Mouse (Mus musculus) kidney, adult 2 months (tissue): ENCODE results near the gene Gnb1l. TPM values are rescaled to one million over a fixed set of nuclear protein-coding genes. Genes with fewer than 3 reads are reported as not detected.
"Not testable (repeated sequence)": the region's sequence is repeated elsewhere in the genome, so short reads cannot be mapped to it uniquely, and the experiment has no call there.

Experiments used
- DNase-seq: peaks from one replicate; pipeline ENCODE4 v3.0.0; 2021
- H3K27ac ChIP-seq: fragments of 200-500 bp; 2 replicates; pipeline ENCODE4 v1.5.1; 2012; ENCODE audit warnings: low read depth, low read length, control low read depth, inconsistent platforms; ENCODE audit not compliant: insufficient read depth
- H3K27me3 ChIP-seq: fragments of 200-500 bp; replicated peaks from 2 replicates; pipeline ENCODE4 v1.6.1; 2012; ENCODE audit warnings: mild to moderate bottlenecking, moderate library complexity, low read length, inconsistent platforms; ENCODE audit not compliant: control insufficient read depth, insufficient read depth
- H3K36me3 ChIP-seq: fragments of 200-500 bp; 2 replicates; pipeline ENCODE4 v1.6.1; 2012; ENCODE audit warnings: mild to moderate bottlenecking, moderate library complexity, low read length, inconsistent platforms; ENCODE audit not compliant: control insufficient read depth, insufficient read depth
- H3K4me1 ChIP-seq: fragments of 200-500 bp; 2 replicates; pipeline ENCODE4 v1.6.1; 2011; ENCODE audit warnings: low read length; ENCODE audit not compliant: control insufficient read depth, insufficient read depth
- H3K4me3 ChIP-seq: fragments of 200-500 bp; 2 replicates; pipeline ENCODE4 v1.5.1; 2011; ENCODE audit warnings: mild to moderate bottlenecking, low read depth, low read length, control low read depth; ENCODE audit not compliant: insufficient read depth
- CTCF ChIP-seq: fragments of 200-500 bp; conservative IDR thresholded peaks from 2 replicates; pipeline ENCODE4 v1.5.1; 2011; ENCODE audit warnings: low read depth, mild to moderate bottlenecking, control low read depth, low read length, moderate library complexity, mixed read lengths; ENCODE audit not compliant: insufficient read depth, insufficient read length
- POLR2A ChIP-seq: fragments of 200-500 bp; IDR thresholded peaks from one replicate; pipeline ENCODE4 v1.6.1; 2011; ENCODE audit warnings: low read depth, low read length, control low read depth
- WGBS: fragments of 180-500 bp; shearing (Covaris S2); methylation state at CpG from one replicate; pipeline ENCODE4 v1.1.7; 2018; 5-methylcytosine and 5-hydroxymethylcytosine counted together
- polyA plus RNA-seq: library from polyadenylated mRNA; depleted of rRNA; stranded (reverse); fragments of >200 nt; gene quantifications from 2 replicates; pipeline ENCODE4 v1.2.3, GENCODE M21; 2012

Gene Gnb1l
- polyA plus RNA-seq, 1 experiment: 10.7 TPM

DNA sequence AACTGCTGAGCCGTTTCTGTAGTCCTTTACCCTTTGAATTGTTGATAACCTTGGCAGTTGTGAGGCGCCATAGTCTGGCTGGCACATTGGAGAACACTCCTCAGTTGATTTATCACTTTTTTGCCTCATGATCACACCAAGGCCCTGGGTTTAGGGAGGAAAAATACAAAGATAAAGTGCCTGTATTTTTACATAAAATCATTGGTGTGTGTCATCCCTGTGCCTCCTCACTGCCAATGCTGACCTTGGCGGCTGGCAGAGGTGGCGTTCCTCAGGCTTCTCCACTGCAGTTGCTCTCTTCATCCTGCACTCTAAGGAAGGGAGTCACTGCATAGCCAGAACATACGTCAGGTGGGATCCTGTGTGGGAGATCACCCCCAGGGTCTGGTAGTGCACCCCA, 13.2 kb downstream of the Gnb1l start:
- H3K4me3 ChIP-seq: no peak overlapping the region
- no peak for DNase-seq
- H3K27me3 ChIP-seq: no peaks in the 10 kb centered on the region
- H3K36me3 ChIP-seq: no peaks in the 10 kb centered on the region
- WGBS: 74% methylated on average over 5 of the region's 5 CpGs
- TF ChIP-seq POLR2A: no peak
- no peak for TF ChIP-seq CTCF
- no peaks in the 10 kb centered on the region for H3K4me1 ChIP-seq
- H3K27ac ChIP-seq: no peak overlapping the region

DNA sequence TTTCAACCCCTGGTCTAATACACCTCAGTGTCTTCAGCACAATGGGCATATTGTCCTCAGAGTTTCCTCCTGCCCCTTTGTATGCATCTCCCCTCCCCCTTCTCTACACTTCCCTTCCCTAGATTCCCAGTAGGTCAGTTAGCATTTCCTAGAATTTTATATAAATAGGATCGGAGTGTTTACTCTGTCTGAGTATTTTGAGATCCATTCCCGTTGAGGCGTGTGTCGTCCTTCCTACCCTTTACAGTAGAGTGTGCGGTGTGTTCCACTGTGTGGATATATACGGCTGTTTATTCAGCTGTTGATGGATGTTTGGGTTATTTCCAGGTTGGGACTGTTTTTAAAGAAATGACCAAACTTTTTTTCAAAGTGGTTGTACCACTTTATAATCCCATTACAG, 15.0 kb downstream of the Gnb1l start:
- H3K36me3 ChIP-seq: no peaks in the 10 kb centered on the region
- TF ChIP-seq CTCF (no peak), POLR2A (no peak)
- H3K4me3 ChIP-seq: no peak overlapping the region
- no peak for DNase-seq
- no peaks in the 10 kb centered on the region for H3K27me3 ChIP-seq
- WGBS: 41% methylated on average over 6 of the region's 6 CpGs
- H3K4me1 ChIP-seq: no peaks in the 10 kb centered on the region
- no peak overlapping the region for H3K27ac ChIP-seq

DNA sequence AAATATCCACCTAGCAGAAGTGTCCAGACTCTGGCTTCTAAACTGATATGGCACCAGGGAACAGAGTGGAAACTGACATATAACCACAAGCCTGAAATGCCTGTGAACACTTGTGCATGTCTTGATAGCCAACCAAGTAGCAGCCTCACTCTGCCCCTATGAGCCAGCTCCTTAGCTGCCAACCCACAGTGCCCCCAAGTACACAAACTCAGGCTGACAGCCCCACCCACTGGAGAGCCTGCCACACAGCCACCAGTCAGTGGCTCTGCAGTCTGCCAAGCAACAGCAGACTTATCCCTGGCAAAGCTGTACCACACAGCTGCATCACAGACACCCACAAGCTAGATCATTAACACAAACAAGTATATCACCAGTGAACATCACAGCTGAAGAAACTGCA, 19.6 kb downstream of the Gnb1l start:
- Histone ChIP-seq H3K4me3 (no peak overlapping the region), H3K4me1 (no peaks in the 10 kb centered on the region), H3K27me3 (no peaks in the 10 kb centered on the region), H3K27ac (no peak overlapping the region), H3K36me3 (no peaks in the 10 kb centered on the region)
- TF ChIP-seq CTCF (no peak), POLR2A (no peak)
- DNase-seq: no peak

DNA sequence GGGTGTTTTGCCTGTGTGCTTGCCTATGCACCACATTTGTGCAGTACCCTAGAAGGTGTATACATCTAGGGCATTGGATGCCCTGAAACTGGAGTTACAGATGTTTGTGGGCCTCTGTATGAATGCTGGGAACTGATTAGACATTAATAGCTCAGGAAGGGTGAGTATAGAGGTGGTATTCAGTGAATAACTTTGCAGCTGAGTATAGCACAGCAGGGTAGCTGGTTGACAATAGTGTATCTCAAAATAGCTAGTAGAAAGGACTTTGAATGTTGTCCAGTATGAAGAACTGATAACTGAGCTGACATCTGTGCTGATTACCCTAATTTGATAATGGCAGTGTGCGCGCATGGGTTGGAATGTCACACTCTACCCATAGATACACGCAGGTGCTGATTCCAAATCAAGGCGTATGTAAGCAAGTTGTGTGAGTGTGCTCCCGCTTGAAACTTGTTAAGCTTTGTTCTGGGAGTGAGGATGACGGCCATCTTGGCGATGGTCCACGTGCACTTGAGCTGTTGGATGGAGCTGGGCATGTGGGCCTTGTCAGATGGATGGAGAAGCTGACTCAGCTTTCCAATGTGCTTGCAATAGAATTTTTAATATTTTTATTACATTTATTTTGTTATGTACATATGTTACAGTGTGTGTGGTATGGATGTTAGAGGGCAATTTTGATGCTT, 25.2 kb downstream of the Gnb1l start:
- Histone ChIP-seq H3K27ac (no peak overlapping the region), H3K27me3 (no peaks in the 10 kb centered on the region), H3K4me1 (no peaks in the 10 kb centered on the region), H3K36me3 (no peaks in the 10 kb centered on the region), H3K4me3 (no peak overlapping the region)
- 93% methylated on average over 8 of the region's 8 CpGs for WGBS
- DNase-seq: no peak
- TF ChIP-seq CTCF (no peak), POLR2A (no peak)

DNA sequence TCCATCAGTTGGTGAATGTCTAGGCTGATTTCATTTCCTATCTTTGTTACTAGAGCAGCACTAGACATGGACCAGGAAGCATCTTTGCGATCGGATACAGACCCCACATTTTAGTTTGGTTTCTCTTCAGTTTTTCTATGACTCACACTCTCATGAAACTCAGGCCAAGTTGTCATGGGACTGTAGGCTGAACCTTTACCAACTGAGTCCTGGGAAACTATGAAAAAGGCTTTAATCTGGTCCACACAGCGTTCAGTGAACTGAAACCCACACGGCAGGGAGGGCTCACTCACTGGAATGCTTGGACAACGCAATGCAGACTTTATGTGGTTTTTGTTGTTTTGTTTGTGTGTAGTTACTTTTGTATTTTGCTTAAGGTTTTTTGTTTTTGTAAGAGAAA, 30.1 kb downstream of the Gnb1l start:
- no peaks in the 10 kb centered on the region for H3K27me3 ChIP-seq
- H3K36me3 ChIP-seq: no peaks in the 10 kb centered on the region
- H3K4me3 ChIP-seq: no peak overlapping the region
- no peaks in the 10 kb centered on the region for H3K4me1 ChIP-seq
- 68% methylated on average over 5 of the region's 5 CpGs for WGBS
- no peak for TF ChIP-seq CTCF
- TF ChIP-seq POLR2A: no peak
- no peak for DNase-seq
- H3K27ac ChIP-seq: no peak overlapping the region

DNA sequence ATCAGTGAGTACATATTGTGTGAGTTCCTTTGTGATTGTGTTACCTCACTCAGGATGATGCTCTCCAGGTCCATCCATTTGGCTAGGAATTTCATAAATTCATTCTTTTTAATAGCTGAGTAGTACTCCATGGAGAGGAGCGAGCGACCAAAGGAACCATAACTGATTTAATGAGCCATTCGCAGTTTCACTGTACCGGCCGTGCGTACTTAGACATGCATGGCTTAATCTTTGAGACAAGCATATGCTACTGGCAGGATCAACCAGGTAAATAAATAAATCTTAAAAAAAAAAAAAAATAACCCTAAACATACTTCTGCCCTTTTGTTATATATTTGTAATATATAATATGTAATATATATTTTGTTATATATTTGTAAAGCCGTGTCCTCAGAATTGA, 34.5 kb downstream of the Gnb1l start:
- not testable (repeated sequence) for H3K4me3 ChIP-seq, DNase-seq, H3K36me3 ChIP-seq, H3K27me3 ChIP-seq, H3K4me1 ChIP-seq, H3K27ac ChIP-seq
- WGBS: 90% methylated on average over 7 of the region's 7 CpGs

DNA sequence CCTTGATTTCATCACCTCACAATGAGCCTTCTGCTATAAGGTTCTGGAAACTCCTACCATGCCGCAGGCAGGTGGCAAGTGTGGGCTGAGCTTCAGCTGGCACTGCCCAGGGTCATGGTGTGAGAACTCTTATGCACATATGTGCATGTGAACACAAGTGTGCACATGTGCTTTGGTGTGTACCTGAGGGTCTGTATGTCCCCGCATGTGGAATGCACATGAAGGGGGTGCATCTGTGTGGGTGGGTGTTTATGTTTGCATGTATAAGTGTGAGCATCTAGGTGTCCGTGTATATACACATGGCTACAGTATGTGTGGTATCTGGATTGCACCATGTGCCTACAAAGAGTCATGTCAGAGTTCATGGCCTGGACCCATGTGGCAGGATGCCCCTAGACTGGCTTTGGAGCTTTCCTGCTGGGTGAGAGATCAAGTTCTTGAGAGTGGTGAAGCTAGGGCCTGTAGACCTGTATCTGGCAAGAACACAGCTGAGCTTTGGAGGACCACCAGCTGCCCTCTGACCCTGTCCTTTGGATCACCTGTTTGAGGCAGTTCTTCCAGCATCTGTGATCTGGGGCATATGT, 39.0 kb downstream of the Gnb1l start:
- TF ChIP-seq CTCF (no peak), POLR2A (no peak)
- Histone ChIP-seq H3K4me1 (no peaks in the 10 kb centered on the region), H3K4me3 (no peak overlapping the region), H3K27ac (no peak overlapping the region), H3K36me3 (no peaks in the 10 kb centered on the region), H3K27me3 (no peaks in the 10 kb centered on the region)
- no peak for DNase-seq
- WGBS: 92% methylated on average over 3 of the region's 3 CpGs
